Mouse (Mus musculus) lung, embryonic 14.5 days (tissue): ENCODE data around the gene Itgb4. TPM values are rescaled to one million over a fixed set of nuclear protein-coding genes. Genes with fewer than 3 reads are reported as not detected.

Experiments
- ATAC-seq: fragments of 200-750 bp; cut with Nextera tagmentation; 2 replicates; pipeline ENCODE4 v1.8.0; 2017; ENCODE audit warnings: mild to moderate bottlenecking, moderate TSS enrichment, moderate library complexity; ENCODE audit not compliant: insufficient read depth
- DNase-seq: peaks from one replicate; pipeline ENCODE4 v3.0.0-alpha.2; 2015
- H3K27ac ChIP-seq: fragments of 300-500 bp; sonication (generic); 2 replicates; pipeline ENCODE4 v1.5.1; 2014; ENCODE audit warnings: low read depth, mild to moderate bottlenecking, moderate library complexity
- H3K27me3 ChIP-seq: fragments of 300-500 bp; sonication (generic); 2 replicates; pipeline ENCODE4 v1.6.1; 2014; ENCODE audit warnings: low read length, control low read depth; ENCODE audit not compliant: insufficient read depth
- H3K36me3 ChIP-seq: fragments of 300-500 bp; sonication (generic); 2 replicates; pipeline ENCODE4 v1.6.1; 2014; ENCODE audit warnings: control low read depth; ENCODE audit not compliant: insufficient read depth
- H3K4me1 ChIP-seq: fragments of 300-500 bp; sonication (generic); 2 replicates; pipeline ENCODE4 v1.6.1; 2014; ENCODE audit warnings: antibody characterized with exemption, control low read depth; ENCODE audit not compliant: insufficient read depth
- H3K4me2 ChIP-seq: fragments of 300-500 bp; sonication (generic); 2 replicates; pipeline ENCODE4 v1.6.1; 2014; ENCODE audit warnings: mild to moderate bottlenecking
- H3K4me3 ChIP-seq: fragments of 300-500 bp; sonication (generic); 2 replicates; pipeline ENCODE4 v1.5.1; 2014; ENCODE audit warnings: low read depth, low read length
- H3K9ac ChIP-seq: fragments of 300-500 bp; sonication (generic); 2 replicates; pipeline ENCODE4 v1.6.1; 2014
- H3K9me3 ChIP-seq: fragments of 300-500 bp; sonication (generic); 2 replicates; pipeline ENCODE4 v1.6.1; 2016; ENCODE audit warnings: low read depth, low read length, control low read depth
- CTCF ChIP-seq: IDR thresholded peaks from 2 replicates; pipeline ENCODE4 v1.5.1; 2016; ENCODE audit warnings: antibody characterized with exemption, low read depth
- WGBS: fragments of 180-500 bp; shearing (Covaris S2); extraction: QIAGEN DNeasy Blood & Tissue Kit; methylation state at CpG from one replicate; pipeline ENCODE4 v1.1.7; 2014; 5-methylcytosine and 5-hydroxymethylcytosine counted together
- polyA plus RNA-seq: library from polyadenylated mRNA; unstranded; fragments of >200 nt; fragmentation: Nextera tagmentation; extraction: Ambion mirVana; gene quantifications from 2 replicates; pipeline ENCODE4 v1.2.1, GENCODE M21; 2014

Itgb4 gene
- polyA plus RNA-seq, 1 experiment from 2014 or later = 2.0 TPM

DNA sequence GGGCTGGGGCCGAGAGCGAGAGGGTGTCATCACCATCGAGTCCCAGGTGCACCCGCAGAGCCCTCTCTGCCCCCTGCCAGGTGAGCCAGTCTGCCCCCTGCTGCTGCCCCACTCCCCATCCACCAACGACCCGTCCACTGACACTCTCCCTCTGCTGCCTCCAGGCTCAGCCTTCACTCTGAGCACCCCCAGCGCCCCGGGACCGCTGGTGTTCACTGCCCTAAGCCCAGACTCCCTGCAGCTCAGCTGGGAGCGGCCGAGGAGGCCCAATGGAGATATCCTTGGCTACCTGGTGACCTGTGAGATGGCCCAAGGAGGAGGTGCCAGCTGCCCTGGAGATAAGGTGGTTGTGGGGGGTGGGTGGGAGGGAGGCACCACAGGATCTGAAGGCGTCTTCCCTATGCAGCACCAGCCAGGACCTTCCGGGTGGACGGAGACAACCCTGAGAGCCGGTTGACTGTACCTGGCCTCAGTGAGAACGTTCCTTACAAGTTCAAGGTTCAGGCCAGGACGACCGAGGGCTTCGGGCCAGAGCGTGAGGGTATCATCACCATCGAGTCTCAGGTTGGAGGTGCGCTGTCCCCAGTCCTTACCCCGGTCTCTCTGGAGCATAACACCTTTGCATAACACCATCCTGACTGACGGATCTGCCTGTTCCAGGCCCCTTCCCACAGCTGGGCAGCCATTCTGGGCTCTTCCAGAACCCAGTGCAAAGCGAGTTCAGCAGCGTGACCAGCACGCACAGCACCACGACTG, 32.8 kb downstream of the Itgb4 start:
- peaks cover 47% of the 10 kb centered on the region for H3K36me3 ChIP-seq
- no peaks in the 10 kb centered on the region for H3K27me3 ChIP-seq
- H3K4me1 ChIP-seq = peaks cover 13% of the 10 kb centered on the region
- H3K27ac ChIP-seq = no peak overlapping the region
- H3K4me2 ChIP-seq = no peak overlapping the region
- ATAC-seq (no peak), DNase-seq (no peak)
- WGBS = 87% methylated on average over 28 of the region's 28 CpGs
- no peaks in the 10 kb centered on the region for H3K9me3 ChIP-seq
- no peak overlapping the region for H3K4me3 ChIP-seq
- no peak overlapping the region for H3K9ac ChIP-seq
- TF ChIP-seq CTCF = no peak

DNA sequence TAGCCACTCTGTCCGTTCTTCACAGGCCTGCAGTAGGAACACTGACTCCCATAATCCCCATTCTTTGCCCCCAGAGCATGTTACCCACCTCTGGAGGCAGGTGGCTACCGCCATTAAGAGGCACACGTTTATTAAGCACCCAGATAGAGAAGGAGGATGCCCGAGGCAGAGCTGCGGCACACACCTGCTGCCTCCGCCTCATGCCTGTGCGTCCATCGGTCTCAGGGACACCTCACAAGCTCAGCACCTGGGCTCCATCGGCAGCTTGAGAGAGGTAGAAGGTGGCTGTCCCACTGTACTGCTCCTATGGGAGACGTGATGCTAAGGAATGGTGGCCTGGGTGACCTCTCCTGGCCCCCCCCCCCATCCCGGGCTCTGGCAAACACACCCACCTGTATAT, 33.9 kb downstream of the Itgb4 start:
- Histone ChIP-seq H3K4me2 (no peak overlapping the region), H3K9ac (no peak overlapping the region), H3K27ac (no peak overlapping the region), H3K9me3 (no peaks in the 10 kb centered on the region), H3K27me3 (no peaks in the 10 kb centered on the region), H3K4me1 (peaks cover 17% of the 10 kb centered on the region), H3K36me3 (peaks cover 47% of the 10 kb centered on the region), H3K4me3 (no peak overlapping the region)
- WGBS = 85% methylated on average over 11 of the region's 11 CpGs
- no peak for TF ChIP-seq CTCF
- ATAC-seq = no peak
- no peak for DNase-seq

DNA sequence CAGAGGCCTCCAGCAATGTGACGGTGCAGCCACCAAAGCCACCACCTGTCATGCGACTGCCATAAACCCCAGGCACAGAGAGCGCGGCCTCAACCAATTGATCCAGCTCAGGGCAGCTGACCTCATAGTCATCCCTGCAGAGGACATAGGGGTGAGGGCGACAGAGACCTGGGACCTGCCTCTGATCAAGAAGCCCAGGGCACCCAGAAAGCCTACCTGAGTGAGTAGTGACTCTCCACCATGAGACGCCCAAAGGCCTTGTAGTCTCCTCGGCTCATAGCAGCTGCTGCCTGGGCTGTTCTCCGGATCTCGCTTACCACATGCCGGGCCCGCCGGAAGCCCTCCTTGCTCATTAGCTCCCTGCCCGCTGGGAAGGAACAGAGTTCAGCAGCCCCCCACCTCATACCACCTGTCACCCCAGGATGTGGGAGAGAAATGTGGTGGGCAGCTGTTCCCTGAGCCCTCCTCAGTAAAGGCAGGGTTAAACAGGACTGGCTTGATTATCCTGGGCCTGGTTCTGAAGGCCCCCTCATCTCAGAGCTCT, 34.4 kb downstream of the Itgb4 start:
- Histone ChIP-seq H3K27me3 (no peaks in the 10 kb centered on the region), H3K4me3 (no peak overlapping the region), H3K9ac (no peak overlapping the region), H3K4me1 (peaks cover 17% of the 10 kb centered on the region), H3K27ac (no peak overlapping the region), H3K9me3 (no peaks in the 10 kb centered on the region), H3K36me3 (peaks cover 47% of the 10 kb centered on the region), H3K4me2 (no peak overlapping the region)
- WGBS = 88% methylated on average over 13 of the region's 13 CpGs
- ATAC-seq (no peak), DNase-seq (no peak)
- TF ChIP-seq CTCF = no peak

DNA sequence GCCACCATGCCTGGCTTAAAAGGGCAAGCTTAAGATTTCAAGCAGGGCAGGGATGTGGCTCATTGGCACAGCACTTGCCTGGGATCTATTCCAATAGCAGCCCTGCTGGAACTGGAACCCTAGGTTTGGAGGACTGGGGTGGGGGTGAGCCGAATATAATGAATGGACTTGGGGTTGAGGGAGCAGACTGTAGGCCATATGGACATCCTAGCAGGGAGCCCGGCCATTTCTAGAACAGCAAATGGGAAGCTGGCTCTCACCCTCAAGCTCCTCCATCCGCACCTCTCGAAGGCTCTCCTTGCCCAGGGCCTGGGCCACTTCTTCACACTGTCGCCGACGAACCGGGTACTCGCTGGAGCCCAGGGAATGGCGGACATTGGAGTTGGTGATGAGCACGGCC, 35.2 kb downstream of the Itgb4 start:
- H3K4me2 ChIP-seq = no peak overlapping the region
- H3K4me1 ChIP-seq = peaks cover 15% of the 10 kb centered on the region
- no peaks in the 10 kb centered on the region for H3K27me3 ChIP-seq
- no peak overlapping the region for H3K27ac ChIP-seq
- ATAC-seq (no peak), DNase-seq (no peak)
- no peaks in the 10 kb centered on the region for H3K9me3 ChIP-seq
- H3K4me3 ChIP-seq = no peak overlapping the region
- peaks cover 47% of the 10 kb centered on the region for H3K36me3 ChIP-seq
- no peak for TF ChIP-seq CTCF
- no peak overlapping the region for H3K9ac ChIP-seq
- whole genome bisulfite sequencing = 90% methylated on average over 11 of the region's 11 CpGs

DNA sequence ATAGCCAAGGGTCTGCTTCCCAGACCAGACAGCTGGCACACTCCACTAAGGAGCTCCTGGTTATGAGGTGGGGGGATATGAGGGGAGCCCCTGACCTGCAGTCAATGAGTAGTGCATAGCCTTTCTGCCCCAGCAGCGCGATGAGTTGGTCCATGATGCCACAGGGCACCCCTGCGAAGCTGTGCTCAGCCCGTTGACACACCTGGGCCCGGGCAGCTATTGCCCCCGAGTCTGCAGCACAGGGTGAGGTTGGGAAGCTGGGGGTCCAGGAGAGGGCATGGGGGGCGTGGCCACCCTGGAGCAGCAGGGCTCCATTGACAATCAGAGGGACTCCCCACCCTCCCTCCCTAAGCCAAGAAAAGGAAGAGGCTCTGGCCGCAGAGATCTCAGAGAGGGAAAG, 35.6 kb downstream of the Itgb4 start:
- H3K4me1 ChIP-seq = peaks cover 14% of the 10 kb centered on the region
- no peak overlapping the region for H3K27ac ChIP-seq
- no peaks in the 10 kb centered on the region for H3K9me3 ChIP-seq
- peaks cover 47% of the 10 kb centered on the region for H3K36me3 ChIP-seq
- H3K9ac ChIP-seq = no peak overlapping the region
- 93% methylated on average over 8 of the region's 8 CpGs for WGBS
- no peak for TF ChIP-seq CTCF
- no peak overlapping the region for H3K4me3 ChIP-seq
- DNase-seq (no peak), ATAC-seq (no peak)
- H3K27me3 ChIP-seq = no peaks in the 10 kb centered on the region
- H3K4me2 ChIP-seq = no peak overlapping the region

DNA sequence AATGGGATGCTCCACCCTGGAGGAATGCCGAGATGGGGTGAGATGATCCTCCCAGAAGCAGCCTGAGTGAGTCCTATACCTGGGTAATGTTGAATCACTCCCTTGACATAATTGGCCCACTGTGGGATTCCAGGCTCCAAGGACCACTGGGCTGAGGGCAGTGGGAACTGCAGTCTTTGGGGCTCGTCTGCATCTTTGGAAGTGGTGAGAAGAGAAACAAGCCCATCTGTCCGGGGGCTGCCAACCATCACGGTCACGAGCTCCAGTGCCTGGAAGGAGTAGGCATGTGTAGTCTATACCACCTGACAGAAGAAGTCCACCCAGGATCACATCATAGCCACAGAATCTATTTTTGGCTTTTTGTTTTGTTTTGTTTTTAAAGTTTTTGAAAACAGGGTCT, 36.4 kb downstream of the Itgb4 start:
- no peak overlapping the region for H3K4me3 ChIP-seq
- peaks cover 10% of the 10 kb centered on the region for H3K4me1 ChIP-seq
- DNase-seq = no peak
- no peaks in the 10 kb centered on the region for H3K9me3 ChIP-seq
- H3K4me2 ChIP-seq = peak overlapping the region; percentile 77
- 81% methylated on average over 5 of the region's 5 CpGs for WGBS
- no peak overlapping the region for H3K27ac ChIP-seq
- H3K9ac ChIP-seq = no peak overlapping the region
- H3K27me3 ChIP-seq = no peaks in the 10 kb centered on the region
- no peak for ATAC-seq
- no peak for TF ChIP-seq CTCF
- peaks cover 47% of the 10 kb centered on the region for H3K36me3 ChIP-seq

DNA sequence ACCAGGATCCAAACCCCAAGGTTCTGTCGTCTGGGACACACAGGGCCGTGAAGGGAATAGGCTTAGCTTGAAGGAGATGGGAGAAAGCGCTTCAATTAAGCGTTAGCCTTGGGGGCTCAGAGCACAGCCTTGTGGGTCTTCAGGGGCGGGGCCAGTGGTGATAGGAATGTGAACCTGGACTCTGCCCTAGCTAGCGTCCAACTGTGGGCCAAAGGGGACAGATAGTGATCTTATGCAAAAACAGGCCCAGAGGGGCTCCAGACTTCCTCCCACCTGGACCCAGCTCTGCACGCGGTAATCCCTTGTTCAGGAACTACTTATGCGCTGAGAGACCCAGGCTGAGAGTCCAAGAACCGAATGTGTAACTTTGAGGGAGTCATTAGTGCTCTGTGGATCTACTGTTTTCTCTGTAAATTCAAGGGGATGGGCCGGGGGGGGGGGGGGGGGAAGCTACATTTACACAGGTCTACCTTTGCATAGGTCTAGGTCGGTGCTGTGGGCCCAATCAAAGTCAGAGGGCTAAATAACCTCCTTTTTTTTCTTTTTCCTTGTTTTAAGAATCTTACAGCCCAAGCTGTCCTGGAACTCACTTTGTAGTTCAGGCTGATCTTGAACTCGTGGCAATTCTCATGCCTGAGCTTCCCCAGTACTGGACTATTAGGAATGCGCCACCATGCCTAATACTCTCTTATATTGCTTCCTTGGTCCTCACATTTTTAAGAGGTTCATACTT, 37.2 kb downstream of the Itgb4 start:
- DNase-seq (peak; percentile 49), ATAC-seq (peak; percentile 14)
- no peaks in the 10 kb centered on the region for H3K27me3 ChIP-seq
- peaks cover 43% of the 10 kb centered on the region for H3K36me3 ChIP-seq
- peak overlapping the region; percentile 98 for H3K27ac ChIP-seq
- WGBS = 14% methylated on average over 14 of the region's 14 CpGs
- no peak for TF ChIP-seq CTCF
- peak overlapping the region; percentile 90 for H3K9ac ChIP-seq
- H3K4me1 ChIP-seq = peaks cover 10% of the 10 kb centered on the region
- H3K9me3 ChIP-seq = no peaks in the 10 kb centered on the region
- H3K4me2 ChIP-seq = peak overlapping the region; percentile 77
- peak overlapping the region; percentile 68 for H3K4me3 ChIP-seq
